Mouse (Mus musculus) T-helper 1 cell (primary cell): ENCODE measurements around the gene Tfcp2.
"Not testable (repeated sequence)": the region's sequence is repeated elsewhere in the genome, so short reads cannot be mapped to it uniquely, and the experiment has no call there.

Source experiments
- in situ Hi-C: fragments of 300-600 bp; cut with MboI, MseI; formaldehyde crosslinking; loops from one replicate; pipeline ENCODE4 v1.15.1; 2025; ENCODE audit warnings: high pct_unique_total_duplicates

Gene Tfcp2

GRCm38 (mm10) chr15:100556378-100556777, 4.6 kb upstream of the Tfcp2 start:
- in situ Hi-C loops, result loop anchor here (5.0 kb wide), 1 partner anchor 86 kb away; no protein-coding TSS in a partner anchor

GRCm38 (mm10) chr15:100555965-100556364, 4.2 kb upstream of the Tfcp2 start:
- in situ Hi-C loops, result loop anchor here (5.0 kb wide), 1 partner anchor 86 kb away; no protein-coding TSS in a partner anchor

- in situ Hi-C loops, result loop anchor here (5.0 kb wide), 1 partner anchor 62 kb away; no protein-coding TSS in a partner anchor
These were observed 1.5 kb downstream of the Tfcp2 start for GRCm38 (mm10) chr15:100550280-100550679.

- in situ Hi-C loops, result not testable (repeated sequence)
These were observed 8.2 kb downstream of the Tfcp2 start for GRCm38 (mm10) chr15:100543651-100544030.

DNA sequence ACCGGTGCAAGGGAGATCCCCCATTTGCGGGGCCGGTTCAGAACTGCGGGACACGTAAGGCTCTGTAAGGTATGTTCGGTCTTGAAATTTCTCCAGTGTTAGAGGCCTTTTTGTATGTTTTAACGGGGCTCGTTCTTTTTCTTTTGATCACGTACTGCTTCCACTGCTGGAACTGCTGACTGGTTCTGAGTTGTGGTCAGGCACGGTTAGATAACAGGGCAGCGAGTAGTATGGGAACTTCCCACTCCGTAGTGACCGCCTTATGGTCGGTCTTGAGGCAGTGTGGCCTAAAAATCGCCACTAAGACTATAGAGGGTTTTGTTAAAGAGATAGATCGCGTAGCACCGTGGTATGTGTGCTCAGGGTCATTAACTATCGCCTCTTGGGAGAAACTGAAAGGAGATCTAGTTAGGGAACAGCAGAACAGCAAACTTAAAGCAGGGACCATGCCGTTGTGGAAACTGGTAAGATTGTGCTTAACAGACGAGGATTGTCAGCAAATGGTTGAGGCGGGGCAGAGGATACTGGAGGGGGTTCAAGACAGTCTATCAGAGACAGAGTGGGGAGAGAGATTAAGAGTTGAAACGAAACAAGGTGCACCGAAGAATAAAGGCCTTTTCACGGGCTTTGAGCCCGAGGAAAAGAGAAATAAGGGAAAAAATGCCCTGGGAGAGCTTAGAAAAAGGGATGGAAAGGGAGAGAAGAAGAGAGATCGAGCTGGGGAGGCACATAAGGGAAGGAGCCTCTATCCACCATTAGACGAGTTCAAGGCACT, 8.7 kb downstream of the Tfcp2 start:
- in situ Hi-C loops, result not testable (repeated sequence)

- in situ Hi-C loops, result no loop called here
These were observed 10.4 kb downstream of the Tfcp2 start for GRCm38 (mm10) chr15:100541426-100541825.

DNA sequence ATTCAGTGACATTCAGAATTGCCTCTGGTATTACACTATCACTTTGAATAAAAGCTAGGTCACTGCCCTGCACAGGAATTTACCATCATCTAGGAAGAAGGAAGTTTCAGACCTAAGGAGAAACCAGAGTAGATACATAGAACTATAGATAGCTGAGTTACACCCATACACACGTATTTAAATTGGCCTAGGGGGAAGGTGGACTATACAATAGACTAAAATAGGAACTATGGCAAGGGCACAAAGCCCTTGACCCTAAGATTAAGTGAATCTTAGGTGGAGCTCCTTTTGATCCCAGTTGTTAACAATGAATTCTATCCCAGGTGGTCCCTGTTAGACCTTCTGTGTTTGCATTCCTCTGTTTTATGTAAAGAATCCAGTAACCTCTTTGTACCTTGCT, 10.8 kb downstream of the Tfcp2 start:
- in situ Hi-C loops, result not testable (repeated sequence)

GRCm38 (mm10) chr15:100539411-100539810, 12.4 kb downstream of the Tfcp2 start:
- in situ Hi-C loops, result no loop called here

GRCm38 (mm10) chr15:100537913-100538312, 13.9 kb downstream of the Tfcp2 start:
- in situ Hi-C loops, result no loop called here

GRCm38 (mm10) chr15:100527900-100528299, 23.9 kb downstream of the Tfcp2 start:
- in situ Hi-C loops, result no loop called here

GRCm38 (mm10) chr15:100525405-100525804, 26.4 kb downstream of the Tfcp2 start:
- in situ Hi-C loops, result no loop called here

GRCm38 (mm10) chr15:100520306-100520705, 31.5 kb downstream of the Tfcp2 start:
- in situ Hi-C loops, result no loop called here

DNA sequence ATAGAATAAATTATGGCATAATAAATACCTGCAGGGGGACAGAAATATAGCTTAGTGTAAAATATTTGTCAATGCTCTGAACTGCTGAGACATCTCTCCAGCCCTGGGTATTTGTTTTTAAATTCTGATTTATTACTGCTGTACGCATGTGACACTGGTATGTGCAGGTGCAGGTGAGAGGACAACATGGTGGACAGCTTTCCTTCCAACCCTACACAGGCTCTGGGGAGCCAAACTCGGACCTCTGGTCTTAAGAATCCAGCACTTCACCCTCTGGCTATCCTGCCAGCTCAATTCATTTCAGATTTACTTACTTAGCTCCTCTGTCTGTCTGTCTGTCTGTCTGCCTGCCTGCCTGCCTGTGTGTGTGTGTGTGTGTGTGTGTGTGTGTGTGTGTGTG, 36.7 kb downstream of the Tfcp2 start:
- in situ Hi-C loops, result no loop called here

- in situ Hi-C loops, result no loop called here
These were observed 38.4 kb downstream of the Tfcp2 start for GRCm38 (mm10) chr15:100513387-100513786.

DNA sequence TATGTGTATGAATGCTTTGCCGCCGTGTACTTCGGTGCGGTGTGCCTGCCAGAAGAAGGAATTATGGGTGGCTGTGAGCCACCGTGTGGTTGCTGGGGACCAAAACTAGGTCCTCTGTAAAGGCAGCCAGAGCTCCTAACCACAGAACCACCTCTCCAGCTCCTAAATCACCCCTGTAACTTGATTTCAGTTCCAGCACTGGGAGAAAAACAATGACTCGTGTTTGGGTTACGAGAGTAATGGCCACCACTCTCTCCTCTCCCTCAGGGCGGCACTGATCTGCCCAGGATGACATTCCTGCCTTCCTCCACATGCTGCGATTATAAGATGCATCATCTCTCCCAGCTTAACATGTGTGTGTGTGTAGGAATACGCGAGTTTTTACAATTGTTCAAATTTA, 41.7 kb downstream of the Tfcp2 start:
- in situ Hi-C loops, result no loop called here

- in situ Hi-C loops, result no loop called here
These were observed 43.2 kb downstream of the Tfcp2 start for GRCm38 (mm10) chr15:100508454-100509167.

- in situ Hi-C loops, result not testable (repeated sequence)
These were observed 52.3 kb downstream of the Tfcp2 start for GRCm38 (mm10) chr15:100499506-100499905.

DNA sequence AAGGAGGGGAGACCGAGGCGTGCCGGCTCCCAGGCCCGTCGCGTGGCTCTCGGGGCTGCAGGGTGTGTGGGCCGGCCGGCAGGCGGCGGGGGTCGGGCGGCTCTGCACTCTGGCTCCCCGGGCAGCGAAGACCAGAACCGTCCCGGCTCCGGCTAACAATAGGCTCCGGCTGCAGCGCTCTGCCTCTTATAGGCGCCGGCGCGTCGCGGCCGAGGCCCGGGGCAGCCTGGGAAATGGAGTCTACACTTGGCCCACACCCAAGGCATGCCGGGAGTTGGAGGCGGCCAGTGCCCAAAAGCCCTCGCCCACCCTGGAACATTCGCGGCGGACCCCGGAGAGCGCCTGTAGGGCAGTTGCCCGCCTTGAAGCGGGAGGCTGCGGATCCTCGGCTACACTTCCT, 56.7 kb downstream of the Tfcp2 start, which contains the start of gene Csrnp2:
Gene Csrnp2, minus strand, starts transcription at position 387 of the 400 bp plus-strand sequence.
- in situ Hi-C loops, result no loop called here

GRCm38 (mm10) chr15:100494647-100495046, 57.2 kb downstream of the Tfcp2 start:
- in situ Hi-C loops, result no loop called here

DNA sequence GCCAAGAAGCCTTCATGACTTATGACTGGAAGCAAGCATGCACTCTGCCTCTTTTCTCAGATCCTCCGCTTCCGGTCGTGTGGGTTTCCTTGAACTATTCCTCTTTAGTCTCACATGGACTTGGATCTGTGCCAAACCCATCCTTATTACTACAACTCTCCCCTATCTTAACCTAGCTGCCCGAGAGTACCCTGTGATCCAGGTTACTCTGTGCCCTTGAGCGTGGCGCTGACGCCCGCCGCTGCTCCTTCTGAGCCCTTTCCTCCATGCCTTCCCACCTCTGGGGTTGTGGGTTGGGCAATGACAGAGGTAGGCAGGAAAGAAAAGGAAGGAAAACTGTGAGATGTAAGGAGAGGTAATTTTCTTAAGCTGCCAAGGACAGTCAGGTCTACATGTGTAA, 59.8 kb downstream of the Tfcp2 start:
- in situ Hi-C loops, result no loop called here

- in situ Hi-C loops, result no loop called here
These were observed 62.5 kb downstream of the Tfcp2 start for GRCm38 (mm10) chr15:100489263-100489662.

DNA sequence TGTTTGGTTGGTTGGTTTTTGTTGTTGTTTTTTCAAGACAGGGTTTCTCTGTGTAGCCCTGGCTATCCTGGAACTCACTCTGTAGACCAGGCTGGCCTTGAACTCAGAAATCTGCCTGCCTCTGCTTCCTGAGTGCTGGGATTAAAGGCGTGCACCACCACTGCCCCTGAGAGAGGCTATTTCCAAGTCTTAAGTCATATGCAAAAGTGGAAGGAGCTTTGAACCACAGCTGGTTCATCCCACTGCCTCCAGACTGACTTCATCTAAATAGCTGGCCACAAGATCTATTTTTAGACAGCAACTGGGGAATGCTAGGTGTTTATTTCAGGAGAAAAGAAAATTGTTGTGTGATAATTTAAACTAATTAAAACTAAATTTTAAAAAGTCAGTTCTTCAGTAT, 63.5 kb downstream of the Tfcp2 start:
- in situ Hi-C loops, result not testable (repeated sequence)

DNA sequence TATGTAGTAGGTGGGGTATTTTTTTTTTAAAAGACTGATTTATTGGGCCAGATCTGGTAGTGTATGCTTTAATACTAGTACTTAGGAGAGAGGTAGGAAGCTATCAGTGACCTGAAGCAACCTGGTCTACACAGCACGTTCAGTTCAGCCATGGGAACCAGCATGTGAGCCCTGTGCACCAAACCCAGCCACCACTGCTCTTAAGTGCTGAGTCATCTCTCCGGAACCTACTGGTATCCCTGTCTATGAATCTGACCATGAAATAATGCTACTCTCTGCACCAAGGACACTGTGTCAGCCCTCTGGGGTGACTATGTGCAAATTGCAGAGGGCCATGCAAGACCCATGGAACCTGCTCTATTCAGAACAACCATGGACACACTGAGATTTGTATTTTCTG, 64.8 kb downstream of the Tfcp2 start:
- in situ Hi-C loops, result no loop called here
